Mouse (Mus musculus) ovary, postnatal 36 days (tissue): Measurements from ENCODE around the gene St3gal4.

Experiments used
- DNase-seq: peaks from one replicate; pipeline ENCODE4 v3.0.0; 2022; ENCODE audit warnings: low spot score, mixed read lengths

St3gal4 gene

DNA sequence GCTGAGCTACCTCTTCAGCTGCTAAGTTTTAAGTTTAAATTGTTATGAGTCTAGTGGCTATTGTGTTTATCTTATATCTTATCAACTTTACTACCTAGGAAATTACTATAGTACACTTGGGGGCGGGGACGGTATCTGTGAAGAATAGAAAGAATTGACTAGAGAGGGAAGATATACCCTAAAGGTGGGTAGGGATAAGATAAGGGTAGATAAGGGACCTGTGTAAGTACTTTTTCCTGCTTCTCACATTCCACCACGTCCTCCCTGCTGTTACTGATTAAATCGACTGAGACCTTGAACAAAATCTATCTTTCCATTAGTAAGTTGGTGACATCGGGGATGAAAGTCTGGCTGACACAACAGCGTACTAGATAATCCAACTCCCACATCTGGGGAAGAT is 70.6 kb downstream of the St3gal4 start:
- DNase-seq = no peak

GRCm38 (mm10) chr9:35045756-35046155 is 73.3 kb downstream of the St3gal4 start:
- DNase-seq = peak; percentile 75

GRCm38 (mm10) chr9:35045031-35045531 is 74.0 kb downstream of the St3gal4 start:
- DNase-seq = peak; percentile 75

- DNase-seq = peak; percentile 53
Observed at GRCm38 (mm10) chr9:35044458-35044857, 74.6 kb downstream of the St3gal4 start.

DNA sequence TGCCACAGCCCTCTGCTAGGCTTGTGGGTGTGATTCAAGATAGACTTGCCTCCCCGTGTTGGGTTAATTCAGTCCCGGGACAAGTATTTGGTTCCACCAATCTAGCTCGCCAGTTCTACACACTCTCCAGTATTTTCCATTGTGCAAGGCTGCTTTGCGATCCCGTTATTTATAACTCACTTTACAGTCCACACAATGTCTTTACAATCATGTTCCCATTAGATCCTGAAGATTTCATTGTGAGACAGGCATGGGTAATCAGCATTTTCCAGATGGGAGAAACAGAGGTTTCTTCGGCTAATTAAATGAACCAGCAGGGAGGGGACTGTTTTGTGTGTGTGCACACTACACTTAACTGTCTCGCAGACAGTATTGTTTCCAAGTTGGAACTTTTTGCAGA is 75.4 kb downstream of the St3gal4 start:
- no peak for DNase-seq

DNA sequence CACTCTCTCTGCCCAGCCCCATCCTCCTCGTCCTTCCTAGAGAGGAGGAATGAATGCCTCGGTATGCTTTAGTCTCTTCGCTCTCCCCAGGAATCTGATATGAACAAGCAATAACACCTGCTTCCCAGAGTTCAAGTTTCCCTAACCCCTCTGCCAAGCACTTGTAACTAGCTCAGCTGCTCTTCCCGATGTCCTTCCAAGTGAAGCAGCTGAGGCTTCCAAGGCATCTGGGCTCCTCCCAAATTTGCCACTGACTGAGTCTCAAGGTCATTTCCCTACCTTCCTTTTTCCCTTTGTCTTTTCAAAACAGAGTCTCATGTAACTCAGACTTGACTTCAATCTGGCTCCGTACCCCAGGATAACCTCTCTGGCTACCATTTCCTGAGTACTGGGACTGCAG is 77.6 kb downstream of the St3gal4 start:
- no peak for DNase-seq

- no peak for DNase-seq
Observed at GRCm38 (mm10) chr9:35039846-35040245, 79.2 kb downstream of the St3gal4 start.

- no peak for DNase-seq
Observed at GRCm38 (mm10) chr9:35038922-35039586, 80.0 kb downstream of the St3gal4 start.

DNA sequence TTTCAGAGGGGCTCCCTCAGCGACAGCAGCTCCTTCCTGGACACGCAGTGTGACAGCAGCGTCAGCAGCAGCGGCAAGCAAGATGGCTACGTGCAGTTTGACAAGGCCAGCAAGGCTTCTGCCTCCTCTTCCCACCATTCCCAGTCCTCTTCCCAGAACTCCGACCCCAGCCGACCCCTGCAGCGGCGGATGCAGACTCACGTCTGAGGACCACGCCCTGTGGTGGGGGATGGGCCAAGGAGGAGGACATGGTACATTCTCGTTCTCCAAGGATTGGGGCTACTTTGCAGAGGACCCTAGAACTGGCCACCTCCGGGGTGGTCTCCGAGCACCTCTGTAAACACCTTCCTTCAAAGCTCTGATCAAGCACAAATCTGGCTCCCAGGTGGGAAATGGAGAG is 84.0 kb downstream of the St3gal4 start:
- DNase-seq = no peak

DNA sequence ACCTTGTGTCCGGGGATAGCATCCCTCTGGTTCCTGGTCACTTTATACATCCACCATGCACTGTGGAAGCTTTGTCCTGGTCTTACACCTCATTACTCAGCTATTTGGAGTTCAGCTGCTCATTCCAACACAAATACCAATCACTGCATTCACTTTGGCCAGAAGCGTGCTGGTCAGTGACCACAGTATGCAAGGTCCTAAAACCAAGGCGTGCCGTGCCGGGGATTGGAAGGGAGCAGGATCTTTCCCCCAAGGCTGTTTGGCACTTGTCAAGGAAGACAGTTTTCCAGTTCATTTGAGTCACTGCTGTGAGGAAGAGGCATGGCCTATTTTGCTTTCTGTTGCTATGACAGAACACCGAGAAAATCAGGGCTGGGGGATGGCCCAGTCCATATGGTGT is 86.6 kb downstream of the St3gal4 start:
- no peak for DNase-seq

- no peak for DNase-seq
Observed at GRCm38 (mm10) chr9:35030823-35031222, 88.2 kb downstream of the St3gal4 start.

GRCm38 (mm10) chr9:35027382-35027997 is 91.6 kb downstream of the St3gal4 start:
- DNase-seq = no peak

DNA sequence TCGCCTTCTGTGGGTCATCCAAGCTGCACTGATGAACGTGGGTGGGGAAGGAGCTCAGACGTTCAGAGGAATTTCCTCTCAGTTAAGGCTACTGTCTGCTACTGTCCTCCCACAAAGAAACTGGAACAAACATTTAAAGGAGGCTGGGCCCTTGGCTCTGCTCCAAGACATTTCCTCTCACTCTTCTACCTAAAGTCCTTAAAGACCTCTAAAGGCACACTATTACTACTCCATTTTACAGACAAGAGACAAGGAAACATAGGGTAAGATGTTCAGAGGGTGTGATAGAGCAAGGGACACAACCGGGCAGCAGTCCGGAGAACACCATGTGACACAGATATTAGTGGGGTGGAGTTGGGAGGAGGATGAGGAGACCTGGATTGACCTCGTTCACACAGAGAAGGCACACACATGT is 92.2 kb downstream of the St3gal4 start:
- DNase-seq = no peak

- no peak for DNase-seq
Observed at GRCm38 (mm10) chr9:35026311-35026710, 92.8 kb downstream of the St3gal4 start.

- DNase-seq = no peak
Observed at GRCm38 (mm10) chr9:35024591-35025496, 94.2 kb downstream of the St3gal4 start.

DNA sequence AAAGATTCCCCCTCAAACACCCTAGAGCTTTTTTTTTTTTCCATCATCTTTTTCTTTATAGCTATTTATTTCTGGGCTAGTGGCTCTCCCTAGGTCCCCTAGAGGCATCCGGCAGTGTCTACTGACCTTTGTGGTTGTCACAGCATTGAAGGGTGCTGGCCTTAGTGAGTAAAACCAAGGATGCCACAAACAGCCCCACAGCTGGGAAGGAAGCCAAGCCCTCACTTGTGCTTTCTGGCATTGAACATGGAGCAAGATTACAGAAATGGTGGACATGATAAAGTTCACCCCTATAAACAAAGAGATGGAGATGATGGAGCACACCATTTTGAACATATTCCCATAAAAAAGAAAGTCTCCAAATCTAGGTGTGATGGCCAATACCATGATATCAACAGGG is 97.3 kb downstream of the St3gal4 start:
- no peak for DNase-seq

GRCm38 (mm10) chr9:35020015-35020653 is 98.9 kb downstream of the St3gal4 start:
- DNase-seq = no peak

DNA sequence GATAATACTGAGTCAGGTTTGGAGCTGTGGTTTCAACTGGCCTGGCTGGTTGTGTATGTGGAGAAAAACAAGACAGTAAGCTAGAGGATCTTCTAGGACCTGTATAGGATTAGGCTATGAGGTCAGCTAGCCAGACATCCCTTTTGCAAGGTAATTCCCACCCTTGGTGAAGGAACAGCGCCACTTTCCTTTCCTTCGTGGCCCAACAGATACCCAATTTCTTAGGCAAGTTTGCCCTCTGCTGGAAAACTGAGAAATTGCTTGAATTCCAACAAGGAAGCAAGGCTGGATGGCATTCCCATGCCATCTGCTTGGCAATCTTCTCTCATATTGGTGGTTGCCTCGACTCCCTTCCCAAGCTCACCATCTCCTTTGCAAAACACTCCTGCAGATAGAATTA is 99.7 kb downstream of the St3gal4 start:
- DNase-seq = no peak

DNA sequence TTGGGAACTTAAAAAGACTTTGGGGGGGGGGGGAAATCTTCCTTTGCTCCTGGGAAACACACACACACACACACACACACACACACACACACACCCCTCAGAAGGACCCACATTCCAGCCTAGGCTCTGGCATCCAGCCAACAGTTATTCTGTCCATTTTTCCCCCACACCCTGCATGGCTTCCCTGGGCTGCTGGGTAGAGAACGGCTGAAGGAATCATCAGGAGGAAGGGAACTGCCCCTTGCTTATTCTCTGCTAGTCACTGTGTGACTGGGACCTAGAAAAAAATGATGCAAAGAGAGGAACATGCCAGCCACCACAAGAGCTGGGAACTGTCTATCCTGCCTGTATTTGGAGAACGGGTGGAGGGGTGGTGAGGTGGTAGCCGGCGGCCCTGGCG is 101.0 kb downstream of the St3gal4 start:
- DNase-seq = no peak

DNA sequence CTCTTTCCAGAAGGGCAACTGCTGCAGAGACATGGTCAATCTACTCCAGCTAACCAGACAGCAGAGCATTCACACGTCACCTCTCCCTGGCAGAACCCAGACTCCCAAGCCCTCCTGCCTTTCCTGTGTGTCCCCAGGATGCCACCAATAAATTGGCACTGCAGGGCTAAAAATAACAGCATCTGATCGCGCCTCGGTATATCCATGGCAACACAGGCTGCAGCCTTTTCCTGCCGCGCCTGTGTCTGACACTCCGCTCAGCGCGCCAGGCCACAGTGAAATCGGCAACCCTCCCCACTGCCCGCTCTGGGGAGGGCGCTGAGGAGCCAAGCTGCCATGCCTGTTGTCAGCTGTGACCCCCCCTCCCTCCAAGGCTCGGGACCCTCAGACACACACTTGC is 101.5 kb downstream of the St3gal4 start:
- DNase-seq = no peak

- no peak for DNase-seq
Observed at GRCm38 (mm10) chr9:35016762-35017161, 102.3 kb downstream of the St3gal4 start.

- DNase-seq = no peak
Observed at GRCm38 (mm10) chr9:35007697-35008341, 111.2 kb downstream of the St3gal4 start.
